Mouse (Mus musculus) small intestine, adult 10 weeks (tissue): ENCODE data around the gene Sept5. TPM values are rescaled to one million over a fixed set of nuclear protein-coding genes. Genes with fewer than 3 reads are reported as not detected.

Source experiments
- polyA plus RNA-seq: library from polyadenylated mRNA; stranded (reverse); fragments of 350-450 nt; fragmentation: Illumina TruSeq; extraction: RNeasy Lipid Tissue Mini Kit (QIAGEN cat#74804); gene quantifications from one replicate; pipeline ENCODE4 v1.2.3, GENCODE M21; 2014; ENCODE audit warnings: low replicate concordance

Sept5 gene
- 2.1 TPM for polyA plus RNA-seq

DNA sequence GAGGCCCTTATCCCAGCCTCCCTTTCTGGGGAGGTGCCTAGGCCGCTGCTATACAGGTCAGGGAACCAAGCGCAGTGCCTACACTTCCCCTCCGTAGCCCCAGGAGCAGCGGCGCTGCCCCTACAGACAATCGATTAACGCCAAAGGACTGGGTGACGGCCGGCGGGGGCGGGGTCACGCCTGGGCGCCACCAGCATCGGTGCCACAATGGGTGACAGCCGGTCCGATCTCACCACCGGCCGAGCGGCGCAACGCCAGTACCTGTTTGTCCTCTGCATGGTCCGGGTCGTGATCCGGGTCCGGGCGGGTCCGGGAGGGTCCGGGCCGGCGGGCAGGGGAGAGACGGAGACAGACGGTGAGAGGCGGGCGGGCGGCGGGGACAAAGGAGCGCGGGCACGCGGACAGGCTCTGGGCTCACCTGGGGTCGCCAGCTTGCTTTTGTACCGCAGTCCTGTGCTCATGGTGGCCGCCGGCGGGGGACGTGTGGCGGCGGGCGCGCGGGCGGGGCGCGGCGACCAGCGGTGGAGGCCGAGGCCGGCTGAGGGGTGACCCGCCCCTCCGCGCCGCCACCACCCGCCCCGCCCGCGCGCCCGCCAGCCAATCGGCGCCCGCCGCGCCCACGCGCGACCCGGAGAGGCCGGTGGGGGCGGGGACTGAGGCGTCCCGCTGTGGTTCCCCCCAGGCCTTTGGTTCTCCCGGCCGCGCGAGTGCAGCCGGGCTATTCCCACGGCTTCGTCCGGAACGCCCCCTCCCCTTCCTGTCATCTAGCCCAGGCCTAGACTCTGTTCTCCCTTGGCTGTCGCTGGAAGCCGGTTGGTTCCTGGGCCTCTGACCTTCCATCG is at the start of gene Sept5:
TSS of gene Sept5 (minus strand) at position 565 of the 842 bp plus-strand sequence.

DNA sequence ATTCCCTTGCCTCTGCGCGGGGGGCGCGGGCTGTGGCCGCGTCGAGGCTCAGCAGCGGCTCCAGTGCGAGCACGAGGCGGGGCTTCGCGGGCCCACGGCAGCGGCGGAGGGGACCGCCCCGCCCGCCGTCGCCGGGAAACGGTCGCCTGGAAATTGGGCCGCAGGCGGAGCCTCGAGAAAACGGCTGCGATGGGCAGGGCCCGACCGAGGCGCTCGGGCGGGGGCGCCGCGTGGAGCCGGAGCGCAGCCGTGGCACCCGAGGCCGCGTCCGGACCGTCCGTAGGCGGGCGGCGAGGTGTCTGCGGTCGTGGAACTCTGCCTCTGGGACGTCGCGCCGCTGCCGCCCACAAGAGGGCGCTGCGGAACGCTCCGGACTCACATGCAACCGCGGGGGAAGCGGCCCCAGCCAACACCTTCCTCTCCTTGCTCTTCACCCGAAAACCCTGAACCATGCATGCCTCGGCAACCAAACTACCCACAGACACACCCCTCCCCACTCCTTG is 3.3 kb downstream of the Sept5 start, which contains the start of gene Gm49601:
TSS of gene Gm49601 (minus strand) at position 52 of the 503 bp plus-strand sequence.

DNA sequence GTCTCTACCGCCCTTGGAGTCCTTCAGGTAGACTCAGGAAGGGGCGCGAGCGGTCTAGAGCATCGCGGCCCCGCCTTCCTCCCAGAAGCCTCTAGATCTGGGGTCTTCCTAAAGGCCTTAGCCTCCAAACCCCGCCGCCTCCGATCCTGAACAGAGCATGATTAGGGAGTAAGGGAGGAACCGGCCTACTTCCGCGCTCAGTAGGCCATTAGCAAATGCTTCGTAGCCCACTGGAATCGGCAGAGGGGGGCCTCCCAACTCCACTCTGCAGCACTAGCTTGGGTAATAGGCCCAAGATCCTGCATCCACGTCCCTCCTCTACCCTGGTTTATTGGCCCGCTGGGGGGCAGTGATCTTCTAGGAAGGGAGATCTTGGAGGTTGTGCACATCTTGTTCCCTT is 7.7 kb downstream of the Sept5 start, which contains the start of gene Gp1bb:
TSS of gene Gp1bb (minus strand) at position 385 of the 400 bp plus-strand sequence.

DNA sequence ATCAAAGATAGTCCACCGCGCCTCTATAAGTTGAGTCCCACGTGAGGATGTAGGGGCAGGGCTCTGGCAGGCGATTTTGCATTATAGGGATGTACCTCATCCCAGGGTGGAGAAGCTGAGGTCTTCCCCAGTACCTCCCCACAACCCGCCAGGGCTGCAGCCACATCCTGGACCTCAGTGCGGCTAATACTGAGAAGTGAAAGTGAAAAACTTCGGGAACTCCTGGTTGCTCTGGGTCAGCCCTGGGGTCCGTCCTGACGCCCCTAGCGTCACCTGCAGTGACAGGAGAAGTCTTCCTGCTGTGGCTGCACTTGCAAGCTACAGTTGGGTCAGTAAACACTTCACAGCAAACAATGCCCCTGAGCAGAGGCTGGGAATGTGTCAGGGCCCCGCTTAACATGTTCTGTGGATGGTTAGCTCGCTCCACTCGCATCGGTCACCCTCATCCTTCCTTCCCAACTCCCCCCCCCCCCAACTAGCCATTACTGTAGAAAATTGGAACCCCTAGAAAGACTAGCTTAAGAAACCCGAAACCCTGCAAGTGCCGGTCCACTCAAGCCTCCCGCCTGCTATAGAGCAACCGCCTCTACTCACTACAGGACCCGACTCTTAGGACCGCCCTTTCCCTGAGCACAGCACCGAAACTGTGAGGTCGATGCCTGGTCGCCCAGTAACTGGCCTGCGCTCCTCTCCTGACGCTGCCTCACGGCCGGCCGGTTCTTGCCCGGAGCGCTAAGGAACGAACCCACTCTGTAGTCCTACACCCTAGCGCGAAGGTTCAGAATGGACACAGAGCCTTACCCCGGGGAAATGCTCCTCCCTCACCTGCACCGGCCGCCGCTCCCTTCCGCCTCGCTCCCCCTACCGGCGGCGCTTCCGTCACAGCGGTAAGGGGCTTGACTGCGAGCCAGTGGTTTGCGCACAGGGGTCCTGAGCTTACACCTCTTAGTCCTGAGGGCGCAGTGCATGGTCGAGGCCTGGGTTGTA is 39.7 kb downstream of the Sept5 start, which contains the start of gene Tbx1:
TSS of gene Tbx1 (minus strand) at position 868 of the 987 bp plus-strand sequence.

Other genes starting within 250 kb of the Sept5 start
- gene Txnrd2, start 203.6 kb downstream of the Sept5 start, polyA plus RNA-seq: 1.2 TPM
- 5.1 TPM for gene Comt, start 203.1 kb downstream of the Sept5 start, polyA plus RNA-seq
- gene Gnb1l, start 131.2 kb downstream of the Sept5 start, polyA plus RNA-seq: 0.59 TPM
- not detected for gene Rtl10, start 131.1 kb downstream of the Sept5 start, polyA plus RNA-seq
- not detected for gene Tbx1, start 39.3 kb downstream of the Sept5 start, polyA plus RNA-seq
- not detected for gene Gp1bb, start 7.6 kb downstream of the Sept5 start, polyA plus RNA-seq
- gene Gm49601, start 3.5 kb downstream of the Sept5 start, polyA plus RNA-seq: not detected
- gene Cldn5, start 146.9 kb upstream of the Sept5 start, polyA plus RNA-seq: not detected
- gene Ufd1, start 181.8 kb upstream of the Sept5 start, polyA plus RNA-seq: 58.8 TPM
- 2.1 TPM for gene Cdc45, start 182.0 kb upstream of the Sept5 start, polyA plus RNA-seq
- 5.1 TPM for gene 2510002D24Rik, start 206.6 kb upstream of the Sept5 start, polyA plus RNA-seq
- not detected for gene Gm28539, start 206.6 kb upstream of the Sept5 start, polyA plus RNA-seq
- 56.1 TPM for gene Mrpl40, start 246.9 kb upstream of the Sept5 start, polyA plus RNA-seq
- gene Hira, start 247.1 kb upstream of the Sept5 start, polyA plus RNA-seq: 15.2 TPM